Mouse (Mus musculus) limb, embryonic 11.5 days (tissue): ENCODE measurements around the gene Il31ra. TPM values are rescaled to one million over a fixed set of nuclear protein-coding genes. Genes with fewer than 3 reads are reported as not detected.

Experiments used
- ATAC-seq: fragments of 200-750 bp; cut with Nextera tagmentation; 2 replicates; pipeline ENCODE4 v1.8.0; 2017; ENCODE audit warnings: low read depth; ENCODE audit not compliant: insufficient number of reproducible peaks, low FRiP score, low TSS enrichment
- DNase-seq: peaks from one replicate; pipeline ENCODE4 v3.0.0-alpha.2; 2015; ENCODE audit warnings: low spot score
- H3K27ac ChIP-seq: fragments of 300-500 bp; sonication (generic); replicated peaks from 2 replicates; pipeline ENCODE4 v1.5.1; 2014; ENCODE audit warnings: low read depth, mild to moderate bottlenecking, low read length
- H3K27me3 ChIP-seq: fragments of 300-500 bp; sonication (generic); 2 replicates; pipeline ENCODE4 v1.6.1; 2014; ENCODE audit warnings: mild to moderate bottlenecking, low read length, mixed read lengths; ENCODE audit not compliant: control insufficient read depth, insufficient read depth
- H3K36me3 ChIP-seq: fragments of 300-500 bp; sonication (generic); 2 replicates; pipeline ENCODE4 v1.6.1; 2014; ENCODE audit warnings: mild to moderate bottlenecking, low read length, moderate library complexity, mixed read lengths; ENCODE audit not compliant: control insufficient read depth, insufficient read depth
- H3K4me1 ChIP-seq: fragments of 300-500 bp; sonication (generic); 2 replicates; pipeline ENCODE4 v1.6.1; 2014; ENCODE audit warnings: low read length, mixed read lengths; ENCODE audit not compliant: control insufficient read depth, insufficient read depth
- H3K4me2 ChIP-seq: fragments of 300-500 bp; sonication (generic); 2 replicates; pipeline ENCODE4 v1.6.1; 2014; ENCODE audit warnings: low read depth, mild to moderate bottlenecking, moderate library complexity; ENCODE audit not compliant: severe bottlenecking
- H3K4me3 ChIP-seq: fragments of 300-500 bp; sonication (generic); 2 replicates; pipeline ENCODE4 v1.5.1; 2014; ENCODE audit warnings: low read depth, low read length
- H3K9ac ChIP-seq: fragments of 300-500 bp; sonication (generic); 2 replicates; pipeline ENCODE4 v1.6.1; 2014; ENCODE audit warnings: mild to moderate bottlenecking, low read length
- H3K9me3 ChIP-seq: fragments of 300-500 bp; sonication (generic); 2 replicates; pipeline ENCODE4 v1.6.1; 2016; ENCODE audit warnings: low read length; ENCODE audit not compliant: control insufficient read depth
- WGBS: fragments of 180-500 bp; shearing (Covaris S2); extraction: QIAGEN DNeasy Blood & Tissue Kit; methylation state at CpG from one replicate; pipeline ENCODE4 v1.1.7; 2014; 5-methylcytosine and 5-hydroxymethylcytosine counted together
- polyA plus RNA-seq: library from polyadenylated mRNA; unstranded; fragments of >200 nt; fragmentation: Nextera tagmentation; extraction: Ambion mirVana; gene quantifications from 2 replicates; pipeline ENCODE4 v1.2.1, GENCODE M21; 2014

Gene Il31ra
- polyA plus RNA-seq, 1 experiment from 2014 or later, result not detected

DNA sequence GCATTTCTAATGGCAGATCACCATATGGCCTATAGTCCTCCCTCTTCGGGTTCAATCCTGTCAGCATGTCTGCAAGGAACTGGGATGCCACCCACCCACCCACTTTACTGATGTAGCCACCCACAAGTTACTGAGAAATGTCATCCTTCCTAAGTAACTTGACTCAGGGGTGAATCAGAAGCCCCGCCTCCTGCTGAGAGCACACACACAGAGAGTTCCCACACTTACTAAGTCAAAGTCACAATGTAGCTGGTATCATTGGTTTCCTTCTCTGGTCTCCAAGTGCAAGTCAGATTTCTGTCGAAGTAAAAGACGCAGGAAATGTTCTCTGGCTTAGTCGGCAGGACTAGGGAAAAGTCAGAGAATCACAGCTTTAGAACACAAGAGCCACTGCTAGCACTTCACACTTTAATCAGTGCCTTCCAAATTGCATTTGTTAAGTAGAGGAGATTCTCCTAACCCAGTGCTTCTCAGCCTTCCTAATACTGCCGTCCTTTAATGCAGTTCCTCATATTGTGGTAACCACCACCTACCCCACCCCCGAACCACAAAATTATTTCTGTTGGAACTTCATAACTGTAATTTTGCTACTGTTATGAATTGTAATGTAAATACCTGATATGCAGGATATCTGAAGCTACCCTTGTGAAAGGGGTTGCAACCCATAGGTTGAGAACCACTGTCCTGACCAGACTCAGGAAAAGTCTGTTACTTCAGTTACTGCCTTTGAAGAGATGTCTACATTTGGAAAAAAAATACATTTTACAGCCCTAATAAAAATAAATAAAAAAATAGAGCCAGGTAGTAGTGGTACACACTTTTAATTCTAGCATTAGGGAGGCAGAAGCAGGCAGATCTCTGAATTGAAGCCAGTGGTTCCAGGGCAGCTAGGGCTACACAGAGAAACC is 42.3 kb downstream of the Il31ra start:
- no peak overlapping the region for H3K9ac ChIP-seq
- no peak for DNase-seq
- no peaks in the 10 kb centered on the region for H3K27me3 ChIP-seq
- WGBS, result 85% methylated on average over 7 of the region's 7 CpGs
- no peak overlapping the region for H3K4me3 ChIP-seq
- H3K36me3 ChIP-seq, result no peaks in the 10 kb centered on the region
- no peak overlapping the region for H3K4me2 ChIP-seq
- H3K4me1 ChIP-seq, result no peaks in the 10 kb centered on the region
- H3K27ac ChIP-seq, result no peak overlapping the region
- H3K9me3 ChIP-seq, result no peaks in the 10 kb centered on the region
- no peak for ATAC-seq

DNA sequence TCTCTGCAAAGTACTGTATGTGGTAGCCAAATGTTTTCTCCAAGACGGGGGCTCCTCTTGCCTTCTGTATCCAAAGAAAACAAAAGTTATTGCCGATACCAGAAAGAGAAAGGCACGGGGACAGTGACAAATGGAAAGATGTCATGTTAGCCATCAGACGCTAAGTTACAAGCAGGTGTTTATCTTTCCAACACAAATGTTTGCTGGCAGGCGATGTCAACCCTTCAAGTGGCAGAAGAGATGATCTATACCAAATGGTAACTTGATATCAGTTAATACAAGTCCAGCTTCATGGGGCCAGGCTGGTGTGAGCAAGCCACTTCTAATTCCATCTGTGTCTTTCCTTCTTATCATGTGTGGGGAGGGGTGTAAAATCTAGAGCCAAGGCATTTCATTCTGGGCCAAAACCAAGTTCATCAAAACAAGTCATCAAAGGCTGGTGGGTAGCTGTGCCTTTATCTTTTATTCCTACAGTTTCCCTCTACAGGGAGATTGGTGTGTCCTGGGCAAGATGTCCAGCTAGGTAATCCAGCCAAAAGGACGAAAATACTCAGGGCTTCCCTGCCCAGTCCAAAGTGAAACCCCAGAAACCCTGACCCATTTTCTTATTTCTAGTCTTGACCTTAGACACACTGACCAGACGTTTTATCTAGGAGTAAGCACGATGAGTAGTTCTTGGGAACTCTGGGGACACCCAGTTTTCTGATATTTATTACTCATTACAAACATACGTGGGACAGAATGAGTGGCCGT is 52.8 kb downstream of the Il31ra start:
- H3K36me3 ChIP-seq, result no peaks in the 10 kb centered on the region
- ATAC-seq (no peak), DNase-seq (no peak)
- H3K9ac ChIP-seq, result no peak overlapping the region
- no peak overlapping the region for H3K4me2 ChIP-seq
- no peak overlapping the region for H3K27ac ChIP-seq
- no peaks in the 10 kb centered on the region for H3K9me3 ChIP-seq
- H3K4me1 ChIP-seq, result no peaks in the 10 kb centered on the region
- WGBS, result 84% methylated on average over 10 of the region's 10 CpGs
- no peak overlapping the region for H3K4me3 ChIP-seq
- H3K27me3 ChIP-seq, result no peaks in the 10 kb centered on the region

DNA sequence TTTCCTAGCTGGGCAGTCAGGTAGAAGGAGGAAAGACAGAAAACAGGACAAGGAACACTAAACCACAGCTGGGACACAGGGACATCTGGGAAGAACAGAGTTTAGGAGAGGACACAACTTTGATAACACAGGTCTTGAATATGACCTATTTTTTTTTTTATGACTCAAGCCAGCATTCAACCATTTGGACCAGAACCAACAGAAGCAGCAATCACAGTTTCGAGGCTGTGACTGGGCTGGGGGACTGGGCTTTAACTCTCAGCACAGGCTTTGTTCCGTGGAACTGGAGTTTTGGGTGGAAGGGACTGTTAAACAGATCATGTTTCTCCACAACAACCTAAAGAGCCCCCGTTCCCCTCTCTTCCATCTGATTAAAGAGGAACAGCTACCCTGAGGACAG is 53.5 kb downstream of the Il31ra start:
- H3K27ac ChIP-seq, result no peak overlapping the region
- H3K4me2 ChIP-seq, result no peak overlapping the region
- H3K36me3 ChIP-seq, result no peaks in the 10 kb centered on the region
- H3K4me1 ChIP-seq, result no peaks in the 10 kb centered on the region
- DNase-seq (no peak), ATAC-seq (no peak)
- no peaks in the 10 kb centered on the region for H3K9me3 ChIP-seq
- H3K27me3 ChIP-seq, result no peaks in the 10 kb centered on the region
- H3K9ac ChIP-seq, result no peak overlapping the region
- 56% methylated on average over 3 of the region's 3 CpGs for WGBS
- H3K4me3 ChIP-seq, result no peak overlapping the region

DNA sequence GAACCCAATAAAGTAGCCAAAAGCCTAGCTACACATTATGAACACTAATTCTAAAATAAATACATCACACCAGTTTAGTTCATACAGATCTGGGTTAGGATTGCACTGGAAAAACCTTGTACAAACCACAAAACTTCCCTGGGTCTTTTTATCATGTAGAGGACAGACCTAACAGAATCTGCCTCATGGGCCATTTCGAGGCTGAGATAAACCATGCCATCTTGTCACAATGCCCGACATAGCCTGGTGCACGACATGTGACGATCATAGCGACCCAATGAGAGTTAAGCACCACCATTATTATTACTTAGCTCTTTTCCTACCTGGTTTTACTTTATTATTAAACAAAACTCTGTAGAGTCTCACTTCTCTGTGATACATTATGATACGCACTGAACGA is 57.1 kb downstream of the Il31ra start:
- no peak overlapping the region for H3K9ac ChIP-seq
- ATAC-seq (no peak), DNase-seq (no peak)
- H3K4me2 ChIP-seq, result no peak overlapping the region
- no peaks in the 10 kb centered on the region for H3K9me3 ChIP-seq
- no peak overlapping the region for H3K27ac ChIP-seq
- no peaks in the 10 kb centered on the region for H3K4me1 ChIP-seq
- H3K36me3 ChIP-seq, result no peaks in the 10 kb centered on the region
- H3K27me3 ChIP-seq, result no peaks in the 10 kb centered on the region
- H3K4me3 ChIP-seq, result no peak overlapping the region
- 92% methylated on average over 7 of the region's 7 CpGs for WGBS

DNA sequence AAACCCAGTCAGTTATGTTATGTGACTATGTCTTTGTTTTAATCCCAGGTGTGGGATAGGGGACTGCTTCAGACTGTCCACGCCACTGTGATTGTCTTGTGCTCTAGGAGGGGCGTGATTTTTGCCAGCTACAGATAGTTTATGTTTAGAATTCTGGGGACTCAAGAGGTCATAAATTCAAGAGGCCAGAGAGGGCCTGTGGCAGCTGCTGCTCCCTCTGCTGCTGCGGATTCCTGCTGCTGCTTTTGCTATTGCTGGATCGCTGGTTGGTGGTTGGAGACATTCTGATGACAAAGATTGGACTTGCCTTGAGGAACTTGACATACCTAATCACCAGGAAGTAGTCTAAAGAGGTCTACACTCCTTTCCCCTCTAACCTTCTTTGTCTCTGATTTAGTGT is 57.5 kb downstream of the Il31ra start:
- no peaks in the 10 kb centered on the region for H3K27me3 ChIP-seq
- H3K4me2 ChIP-seq, result no peak overlapping the region
- H3K36me3 ChIP-seq, result no peaks in the 10 kb centered on the region
- no peak overlapping the region for H3K9ac ChIP-seq
- DNase-seq (no peak), ATAC-seq (no peak)
- H3K9me3 ChIP-seq, result no peaks in the 10 kb centered on the region
- WGBS, result 55% methylated on average over 4 of the region's 4 CpGs
- H3K4me3 ChIP-seq, result no peak overlapping the region
- H3K4me1 ChIP-seq, result no peaks in the 10 kb centered on the region
- no peak overlapping the region for H3K27ac ChIP-seq

DNA sequence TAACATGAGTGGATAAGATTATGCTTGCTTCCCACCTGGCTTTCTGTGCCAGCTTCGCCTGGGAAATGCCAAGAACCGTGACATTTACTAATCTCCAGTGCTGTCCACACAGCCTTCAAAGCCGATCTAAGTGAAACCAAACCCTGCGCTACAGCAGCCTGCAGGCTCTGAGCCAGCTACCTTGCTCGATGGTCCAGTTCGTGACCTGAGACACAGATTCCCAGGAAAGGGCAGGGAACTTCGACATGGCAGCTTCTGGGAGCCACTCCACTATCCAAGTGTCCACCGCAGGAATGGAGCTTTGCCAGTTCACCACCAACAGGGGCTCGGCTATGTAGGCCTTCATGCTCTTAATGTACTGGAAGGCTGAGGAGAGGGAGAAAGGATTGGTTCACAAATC is 60.6 kb downstream of the Il31ra start:
- no peaks in the 10 kb centered on the region for H3K9me3 ChIP-seq
- H3K36me3 ChIP-seq, result no peaks in the 10 kb centered on the region
- no peaks in the 10 kb centered on the region for H3K27me3 ChIP-seq
- H3K9ac ChIP-seq, result no peak overlapping the region
- WGBS, result 74% methylated on average over 9 of the region's 9 CpGs
- H3K4me2 ChIP-seq, result no peak overlapping the region
- H3K4me3 ChIP-seq, result no peak overlapping the region
- ATAC-seq (no peak), DNase-seq (no peak)
- no peaks in the 10 kb centered on the region for H3K4me1 ChIP-seq
- H3K27ac ChIP-seq, result no peak overlapping the region

DNA sequence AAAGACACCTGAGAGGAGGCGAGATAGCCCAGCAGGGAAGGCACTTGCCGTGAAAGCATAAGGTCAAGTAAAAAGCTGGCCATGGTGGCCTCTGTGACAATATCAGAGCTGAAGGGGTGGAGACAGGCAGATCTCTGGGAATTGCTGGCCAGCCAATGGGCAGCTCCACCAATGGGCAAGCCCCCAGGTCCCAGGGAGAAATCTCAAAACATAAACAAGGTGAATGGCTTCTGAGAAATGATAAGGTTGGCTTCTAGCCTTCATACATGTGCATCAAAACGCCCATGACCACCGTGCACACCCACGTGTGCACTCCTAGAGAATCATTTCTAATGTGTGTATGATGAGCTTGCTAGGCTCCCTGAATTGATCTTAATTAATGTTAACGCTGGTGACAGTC is 61.9 kb downstream of the Il31ra start:
- H3K27me3 ChIP-seq, result no peaks in the 10 kb centered on the region
- no peak overlapping the region for H3K4me3 ChIP-seq
- H3K9me3 ChIP-seq, result no peaks in the 10 kb centered on the region
- DNase-seq, result no peak
- H3K4me2 ChIP-seq, result no peak overlapping the region
- no peak overlapping the region for H3K27ac ChIP-seq
- no peaks in the 10 kb centered on the region for H3K4me1 ChIP-seq
- H3K9ac ChIP-seq, result no peak overlapping the region
- no peaks in the 10 kb centered on the region for H3K36me3 ChIP-seq
- 88% methylated on average over 6 of the region's 6 CpGs for WGBS
- no peak for ATAC-seq

DNA sequence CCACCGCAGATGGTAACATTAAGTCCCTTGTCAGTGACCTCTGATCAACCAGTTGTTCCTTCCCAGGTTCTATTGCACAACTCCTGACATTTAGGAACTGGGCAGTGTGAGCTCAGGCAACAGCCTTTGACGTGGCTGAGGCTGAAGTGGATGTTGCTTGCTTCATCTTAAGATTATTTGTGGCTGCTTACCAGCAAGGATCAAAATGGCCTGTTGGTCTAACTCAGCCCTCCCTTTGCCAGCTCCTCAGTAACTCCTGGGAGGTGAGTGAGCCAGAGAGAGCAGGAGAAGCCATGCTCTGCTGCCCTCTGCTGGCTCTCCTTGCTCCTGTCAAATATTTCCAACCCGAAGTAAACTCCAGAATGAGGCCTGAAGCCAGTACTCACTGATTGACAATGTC is 64.3 kb downstream of the Il31ra start:
- peak; percentile 38; the same call in 1 of the 2 replicates for ATAC-seq
- 36% methylated on average over 3 of the region's 3 CpGs for WGBS

More for the DNA sequence above, 64.3 kb downstream of the Il31ra start:
- peak; percentile 85 for DNase-seq
- H3K4me3 ChIP-seq, result no peak overlapping the region
- no peak overlapping the region for H3K9ac ChIP-seq
- no peaks in the 10 kb centered on the region for H3K9me3 ChIP-seq
- no peak overlapping the region for H3K27ac ChIP-seq
- H3K4me1 ChIP-seq, result no peaks in the 10 kb centered on the region
- H3K27me3 ChIP-seq, result no peaks in the 10 kb centered on the region
- H3K4me2 ChIP-seq, result no peak overlapping the region
- no peaks in the 10 kb centered on the region for H3K36me3 ChIP-seq
